Mouse (Mus musculus) frontal cortex, postnatal 25 days (tissue): ENCODE measurements at regions not wholly inside any gene's neighbourhood (a gene's known extent, or its start where the extent isn't known, plus 50 kb on each side); places are given as distances from the start of the nearest gene placed in this dataset.
"Not testable (repeated sequence)": the region's sequence is repeated elsewhere in the genome, so short reads cannot be mapped to it uniquely, and the experiment has no call there.

Experiments used
- DNase-seq, 2 experiments: peaks; one replicate each; pipeline ENCODE4 v3.0.0; 2022; ENCODE audit warnings: low spot score in 2 of 2

DNA sequence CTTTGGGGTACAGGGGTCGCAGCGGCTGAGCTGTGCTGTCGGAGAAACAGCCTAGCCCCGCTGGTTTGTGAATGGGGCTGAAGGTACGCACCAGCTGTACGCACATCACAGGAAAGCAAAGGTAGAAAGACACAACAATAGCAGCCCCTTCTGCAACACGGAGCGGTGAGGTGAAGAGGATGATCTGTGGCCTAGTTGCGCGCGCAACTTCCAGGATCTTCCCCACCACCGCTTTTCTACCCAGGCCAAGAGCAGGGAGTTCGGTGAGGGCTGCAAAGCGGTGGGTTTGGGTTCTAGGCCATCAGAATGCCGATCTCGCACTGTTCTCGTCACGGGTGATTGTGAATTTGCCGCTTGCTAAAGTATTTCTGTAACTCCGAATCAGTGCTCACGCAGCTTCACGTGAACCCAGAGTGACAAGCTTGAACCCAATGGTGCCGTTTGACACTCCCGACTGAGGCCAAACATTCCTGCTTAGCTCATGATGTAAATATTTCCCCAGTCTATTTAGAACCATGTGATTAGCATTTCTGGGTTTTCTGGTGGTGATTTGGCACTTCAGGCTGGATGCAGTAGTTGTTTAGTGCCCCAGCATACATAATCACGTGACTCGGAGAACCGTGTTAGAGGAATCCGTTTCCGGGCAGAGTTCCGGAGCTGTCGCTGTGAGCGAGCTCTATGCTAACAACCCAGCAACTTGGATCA is 54.7 kb downstream of the Cryaa start:
- DNase-seq, result no peak

GRCm38 (mm10) chr17:31734521-31734920 is 56.9 kb downstream of the Cryaa start:
- no peak for DNase-seq

GRCm38 (mm10) chr17:31736716-31737115 is 59.1 kb downstream of the Cryaa start:
- no peak for DNase-seq

- no peak for DNase-seq
Observed at GRCm38 (mm10) chr17:31738249-31738648, 60.6 kb downstream of the Cryaa start.

- no peak for DNase-seq
Observed at GRCm38 (mm10) chr17:31739586-31739985, 62.0 kb downstream of the Cryaa start.

DNA sequence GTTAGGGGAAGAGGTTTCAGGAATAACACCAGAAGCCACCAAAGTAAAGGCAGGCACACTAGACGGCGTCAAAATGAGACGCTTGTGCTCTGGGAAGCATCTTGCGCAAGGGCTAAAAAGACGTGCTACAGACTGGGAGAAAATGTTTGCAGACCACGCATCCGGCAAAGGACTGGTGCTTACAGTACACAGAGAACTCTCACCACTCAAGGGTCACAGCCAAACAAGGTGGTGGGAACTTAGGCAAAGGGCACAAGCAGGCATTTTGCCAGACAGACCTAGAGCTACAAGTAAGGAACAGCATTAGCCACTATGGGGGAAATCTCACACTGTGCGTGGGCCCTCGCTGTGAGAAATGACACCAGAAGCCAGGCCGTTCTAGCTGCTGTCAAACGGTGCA is 62.5 kb downstream of the Cryaa start:
- DNase-seq, result no peak

- DNase-seq, result no peak
Observed at GRCm38 (mm10) chr17:31743656-31744055, 66.0 kb downstream of the Cryaa start.

- peak in 1 of 2 experiments; percentile 21 for DNase-seq
Observed at GRCm38 (mm10) chr17:31746198-31747111, 68.8 kb downstream of the Cryaa start.

DNA sequence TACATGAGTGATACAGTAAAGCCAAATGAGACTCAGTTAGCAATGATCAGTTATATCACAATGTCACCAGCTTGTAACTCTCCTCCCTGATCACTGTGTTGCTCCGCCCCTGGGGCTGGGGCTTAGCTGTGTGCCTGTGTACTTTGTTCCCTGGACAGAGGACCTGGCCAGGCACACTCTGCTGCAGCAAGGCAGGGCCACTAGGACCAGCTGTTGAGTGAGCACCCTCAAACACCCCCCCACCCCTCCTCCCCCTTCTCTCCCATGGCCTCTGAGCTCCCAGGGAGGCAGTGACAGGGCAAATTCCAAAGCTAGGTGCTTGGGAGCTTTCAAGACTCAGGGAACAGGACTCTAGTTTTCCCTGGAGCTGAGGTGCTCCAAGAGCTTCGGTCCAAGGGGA is 70.0 kb downstream of the Cryaa start:
- no peak for DNase-seq

- no peak for DNase-seq
Observed at GRCm38 (mm10) chr17:31748158-31748557, 70.6 kb downstream of the Cryaa start.

DNA sequence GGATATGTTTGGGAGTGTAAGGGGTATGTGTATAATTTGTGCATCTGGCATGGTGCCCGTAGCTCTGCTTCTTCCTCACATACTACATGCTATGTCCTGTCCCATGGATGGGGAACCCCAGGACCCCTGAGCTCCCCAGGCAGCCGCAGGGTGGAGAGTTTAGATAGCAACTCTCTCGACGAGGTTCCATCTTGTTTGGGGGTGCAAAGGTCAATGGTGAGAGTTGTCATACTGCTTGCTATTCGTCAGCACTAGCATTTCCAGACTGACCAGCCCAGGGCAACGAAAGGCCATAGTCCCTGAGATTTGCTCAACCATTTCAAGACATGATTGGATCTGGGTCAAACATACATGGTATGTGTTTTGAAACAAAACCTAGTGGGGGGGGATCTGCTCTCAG is 71.4 kb downstream of the Cryaa start:
- no peak for DNase-seq

- DNase-seq, result no peak
Observed at GRCm38 (mm10) chr17:31751262-31751661, 73.7 kb downstream of the Cryaa start.

DNA sequence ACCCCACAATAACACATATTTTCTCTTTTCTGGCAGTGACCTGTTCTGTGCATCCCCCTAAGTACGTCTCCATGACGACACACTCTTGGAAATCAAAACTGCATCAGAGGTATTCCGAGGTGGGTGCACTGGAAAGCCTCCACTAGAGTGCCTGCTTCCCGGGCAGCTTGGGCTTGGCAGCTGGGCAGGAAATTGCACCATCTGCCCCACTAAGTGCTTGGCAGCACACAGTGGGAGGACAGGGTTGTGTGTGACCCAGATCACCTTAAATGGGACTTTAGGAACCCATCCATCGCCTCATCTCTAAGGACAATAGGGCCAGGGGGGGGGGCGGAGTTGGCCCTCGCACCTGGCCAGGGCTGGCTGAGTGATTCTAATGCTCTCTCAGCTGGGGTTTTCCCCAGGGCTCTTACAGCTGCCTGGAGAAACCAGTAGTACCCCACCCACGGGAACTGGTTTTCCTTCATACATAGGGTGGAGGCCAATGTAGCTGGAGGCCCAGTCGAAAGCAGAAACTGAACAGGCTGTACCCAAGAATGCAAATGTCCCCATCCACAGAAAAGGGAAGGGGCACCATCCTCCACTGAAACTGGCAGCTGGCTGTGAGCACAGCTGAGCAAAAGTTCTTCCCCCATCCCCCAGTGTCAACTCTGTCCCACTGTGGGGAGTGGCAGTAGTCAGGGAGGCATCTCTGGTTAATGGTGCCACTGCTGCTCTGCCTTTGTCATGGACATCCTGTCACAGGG is 75.7 kb downstream of the Cryaa start:
- no peak for DNase-seq

- no peak for DNase-seq
Observed at GRCm38 (mm10) chr17:31753859-31754229, 76.2 kb downstream of the Cryaa start.

- no peak for DNase-seq
Observed at GRCm38 (mm10) chr17:31760465-31760864, 82.9 kb downstream of the Cryaa start.

DNA sequence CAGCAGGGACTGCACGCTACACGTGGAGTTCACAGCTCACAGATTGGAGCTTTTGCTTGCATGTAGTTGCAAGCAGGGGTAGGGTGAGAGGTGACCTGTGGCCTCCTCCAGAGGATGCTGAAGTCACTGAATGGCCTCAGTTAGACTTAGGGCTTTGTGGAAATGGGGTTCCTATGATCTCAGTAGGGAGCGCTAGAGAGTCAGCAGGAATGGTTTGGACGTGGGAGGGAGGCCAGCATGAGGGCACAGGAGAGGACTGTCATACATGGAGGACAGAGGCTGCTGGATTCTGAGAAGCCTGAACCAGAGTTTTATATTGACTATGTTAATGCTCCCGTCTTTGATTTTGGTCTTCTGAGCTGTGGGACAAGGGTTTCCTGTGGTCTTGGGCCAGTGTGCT is 85.5 kb downstream of the Cryaa start:
- no peak for DNase-seq

DNA sequence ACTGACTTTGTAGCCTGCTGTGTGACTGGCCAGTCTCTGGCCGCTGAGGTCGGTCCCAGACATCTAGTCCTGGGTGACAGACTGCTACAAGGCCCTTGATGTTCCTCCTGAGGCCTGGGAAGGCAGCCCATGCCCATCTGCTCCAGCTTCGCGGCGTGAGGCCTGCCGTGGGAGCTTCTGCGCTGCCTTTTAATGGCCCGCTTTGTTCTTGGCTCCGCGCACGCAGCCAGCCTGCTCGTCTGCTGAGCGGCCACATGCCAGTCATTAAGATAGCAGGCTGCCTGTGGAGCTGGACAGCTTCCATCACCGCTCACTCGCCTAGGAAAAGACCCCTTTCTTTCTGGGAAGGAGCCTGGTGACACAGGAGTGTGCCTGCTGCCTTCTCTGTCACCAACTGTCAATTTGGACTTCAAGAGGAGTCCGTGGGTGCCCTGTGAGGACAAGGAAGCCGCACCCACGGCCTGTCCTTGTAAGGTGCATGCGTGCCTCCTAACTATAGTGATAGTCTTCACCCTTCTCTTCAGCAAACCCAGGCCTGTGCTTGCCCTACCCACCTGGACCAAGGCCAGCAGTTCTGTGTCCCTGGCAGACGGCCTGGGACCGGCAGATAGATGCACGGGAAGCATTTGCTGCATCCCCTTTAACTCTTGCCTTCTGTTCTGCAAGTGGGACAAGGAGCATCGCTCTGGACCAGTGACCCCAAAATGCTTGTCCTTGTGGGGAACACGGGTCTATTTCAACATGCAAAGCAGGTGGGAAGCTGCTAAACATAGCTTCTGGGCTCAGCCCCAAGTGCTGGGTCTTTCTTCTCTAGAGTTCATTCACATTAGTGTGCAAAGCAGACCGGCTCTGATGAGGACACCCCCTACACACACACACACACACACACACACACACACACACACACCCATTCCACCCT is 88.6 kb downstream of the Sik1 start:
- peak; percentile 22 to 40 for DNase-seq

DNA sequence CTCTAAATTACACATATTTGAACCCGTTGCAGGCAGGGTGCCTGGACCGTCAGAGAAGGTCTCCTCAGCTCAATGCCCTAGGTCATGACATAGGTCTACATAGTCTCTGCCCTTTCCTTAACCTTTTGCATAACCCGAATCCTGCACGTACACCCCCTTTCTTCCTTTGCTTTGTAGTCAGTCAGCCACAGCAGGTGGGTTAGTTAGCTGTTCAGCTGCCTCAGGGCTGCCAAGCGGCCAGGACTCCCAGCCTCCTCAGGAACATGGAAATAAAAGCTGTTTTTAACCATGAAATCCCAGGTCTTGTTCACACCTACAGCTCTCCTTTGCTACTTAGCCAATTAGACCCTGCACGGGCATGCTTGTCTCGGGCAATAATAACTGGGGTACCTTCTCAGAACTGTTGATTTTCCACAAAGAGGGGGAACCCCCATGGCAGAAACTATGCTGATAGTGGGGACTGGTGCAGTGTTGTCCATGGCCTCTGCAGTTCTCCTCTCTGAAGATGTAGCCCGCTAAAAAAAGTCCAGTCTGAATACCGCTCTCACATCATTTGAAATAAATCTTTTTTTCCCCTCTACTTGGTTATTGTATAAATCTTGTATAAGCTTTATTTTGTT is 83.3 kb downstream of the Sik1 start:
- no peak for DNase-seq

DNA sequence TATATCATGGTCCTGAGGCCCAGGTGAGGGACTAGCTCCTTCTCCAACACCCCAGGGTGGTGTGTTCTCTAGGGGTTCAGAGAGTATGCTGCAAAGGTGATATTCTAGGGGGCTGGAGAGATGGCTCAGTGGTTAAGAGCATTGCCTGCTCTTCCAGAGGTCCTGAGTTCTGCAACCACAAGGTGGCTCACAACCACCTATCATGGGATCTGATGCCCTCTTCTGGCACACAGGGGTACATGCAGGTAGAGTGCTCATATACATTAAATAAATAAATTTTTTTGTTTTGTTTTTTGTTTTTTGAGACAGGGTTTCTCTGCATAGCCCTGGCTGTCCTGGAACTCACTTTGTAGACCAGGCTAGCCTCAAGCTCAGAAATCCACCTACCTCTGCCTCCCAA is 81.7 kb downstream of the Sik1 start:
- DNase-seq, result not testable (repeated sequence)

- DNase-seq, result no peak
Observed at GRCm38 (mm10) chr17:31775037-31775436, 80.6 kb downstream of the Sik1 start.

DNA sequence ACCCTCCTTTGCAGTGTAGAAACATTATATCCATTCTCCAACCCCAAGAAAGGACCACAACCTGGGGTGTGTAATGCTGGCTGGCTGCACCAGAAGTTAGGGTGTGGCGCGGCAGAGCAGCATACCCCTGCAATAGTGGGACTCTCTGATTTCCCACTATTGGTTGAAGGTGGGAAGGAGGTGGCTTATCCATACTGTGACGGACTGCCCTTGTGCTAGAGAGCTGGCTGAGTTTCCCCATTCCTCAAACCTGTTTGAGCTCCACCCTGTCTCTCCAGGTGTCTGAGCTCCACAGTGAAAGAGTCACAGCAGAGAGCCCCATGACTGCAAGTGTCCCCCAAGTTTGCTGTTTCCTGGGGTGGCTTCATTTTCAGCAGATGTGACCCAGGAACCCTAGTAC is 79.6 kb downstream of the Sik1 start:
- no peak for DNase-seq
